Mouse (Mus musculus) kidney, postnatal 0 days (tissue): ENCODE measurements at regions not wholly inside any gene's neighbourhood (a gene's known extent, or its start where the extent isn't known, plus 50 kb on each side); places are given as distances from the start of the nearest gene placed in this dataset.
A peak's percentile ranks its signal among the peaks of the same experiment; 100 is the strongest.
"Not testable (repeated sequence)": the region's sequence is repeated elsewhere in the genome, so short reads cannot be mapped to it uniquely, and the experiment has no call there.

Experiments used
- ATAC-seq: fragments of 200-750 bp; cut with Nextera tagmentation; replicated peaks from 2 replicates; pipeline ENCODE4 v1.8.0; 2017; ENCODE audit warnings: low read depth, moderate number of reproducible peaks, moderate TSS enrichment, moderate library complexity; ENCODE audit not compliant: low FRiP score
- DNase-seq: peaks from one replicate; pipeline ENCODE4 v3.0.0-alpha.2; 2016; ENCODE audit warnings: low spot score
- H3K27ac ChIP-seq: fragments of 300-500 bp; sonication (generic); 2 replicates; pipeline ENCODE4 v1.5.1; 2014; ENCODE audit warnings: mild to moderate bottlenecking
- H3K27me3 ChIP-seq: fragments of 300-500 bp; sonication (generic); 2 replicates; pipeline ENCODE4 v1.6.1; 2014; ENCODE audit warnings: low read length, mixed read lengths; ENCODE audit not compliant: insufficient read depth
- H3K36me3 ChIP-seq: fragments of 300-500 bp; sonication (generic); 2 replicates; pipeline ENCODE4 v1.6.1; 2014; ENCODE audit warnings: low read length, mixed read lengths; ENCODE audit not compliant: insufficient read depth
- H3K4me1 ChIP-seq: fragments of 300-500 bp; sonication (generic); replicated peaks from 2 replicates; pipeline ENCODE4 v1.6.1; 2014; ENCODE audit warnings: antibody characterized with exemption, low read length, mixed read lengths; ENCODE audit not compliant: insufficient read depth
- H3K4me2 ChIP-seq: fragments of 300-500 bp; sonication (generic); 2 replicates; pipeline ENCODE4 v1.6.1; 2014; ENCODE audit warnings: mild to moderate bottlenecking, low read length, moderate library complexity, mixed read lengths
- H3K4me3 ChIP-seq: fragments of 300-500 bp; sonication (generic); replicated peaks from 2 replicates; pipeline ENCODE4 v1.5.1; 2014; ENCODE audit warnings: low read depth, low read length
- H3K9ac ChIP-seq: fragments of 300-500 bp; sonication (generic); 2 replicates; pipeline ENCODE4 v1.6.1; 2014; ENCODE audit warnings: low read depth, low read length
- H3K9me3 ChIP-seq: fragments of 300-500 bp; sonication (generic); replicated peaks from 2 replicates; pipeline ENCODE4 v1.6.1; 2016; ENCODE audit warnings: low read length, inconsistent platforms, mixed read lengths
- CTCF ChIP-seq: IDR thresholded peaks from 2 replicates; pipeline ENCODE4 v1.5.1; 2016; ENCODE audit warnings: antibody characterized with exemption, low read depth, mild to moderate bottlenecking, moderate library complexity
- WGBS: fragments of 180-500 bp; shearing (Covaris S2); extraction: QIAGEN DNeasy Blood & Tissue Kit; methylation state at CpG from one replicate; pipeline ENCODE4 v1.1.7; 2014; 5-methylcytosine and 5-hydroxymethylcytosine counted together

- ATAC-seq, H3K36me3 ChIP-seq, H3K4me2 ChIP-seq, H3K9ac ChIP-seq, H3K27me3 ChIP-seq, H3K4me1 ChIP-seq, H3K4me3 ChIP-seq, DNase-seq, H3K9me3 ChIP-seq, H3K27ac ChIP-seq: not testable (repeated sequence)
- 14% methylated on average over 1 of the region's 1 CpGs for WGBS
These were observed 790.7 kb downstream of the Prdm13 start for GRCm38 (mm10) chr4:20895081-20895480.

- no peak overlapping the region for H3K4me3 ChIP-seq
- H3K9me3 ChIP-seq, result no peaks in the 10 kb centered on the region
- ATAC-seq (no peak), DNase-seq (peak; percentile 44)
- no peaks in the 10 kb centered on the region; the same call in 1 of the 2 replicates for H3K27me3 ChIP-seq
- no peaks in the 10 kb centered on the region for H3K36me3 ChIP-seq
- WGBS, result 58% methylated on average over 1 of the region's 1 CpGs
- no peak overlapping the region for H3K9ac ChIP-seq
- no peak overlapping the region for H3K27ac ChIP-seq
- no peaks in the 10 kb centered on the region for H3K4me1 ChIP-seq
- H3K4me2 ChIP-seq, result no peak overlapping the region
- peak; percentile 59 for TF ChIP-seq CTCF
These were observed 791.9 kb downstream of the Prdm13 start for GRCm38 (mm10) chr4:20893872-20894271.

- Histone ChIP-seq H3K9me3 (no peaks in the 10 kb centered on the region), H3K27me3 (no peaks in the 10 kb centered on the region), H3K4me3 (no peak overlapping the region), H3K27ac (no peak overlapping the region), H3K36me3 (no peaks in the 10 kb centered on the region), H3K9ac (no peak overlapping the region), H3K4me1 (no peaks in the 10 kb centered on the region), H3K4me2 (no peak overlapping the region)
- no peak for ATAC-seq
- no peak for TF ChIP-seq CTCF
- DNase-seq, result no peak
- WGBS, result 94% methylated on average over 15 of the region's 15 CpGs
These were observed 824.9 kb downstream of the Prdm13 start for GRCm38 (mm10) chr4:20860696-20861428.

GRCm38 (mm10) chr4:20860066-20860465 lies 825.7 kb downstream of the Prdm13 start:
- DNase-seq, H3K9me3 ChIP-seq, H3K27me3 ChIP-seq, H3K9ac ChIP-seq, H3K4me2 ChIP-seq, ATAC-seq, H3K4me3 ChIP-seq, H3K36me3 ChIP-seq, H3K27ac ChIP-seq, H3K4me1 ChIP-seq: not testable (repeated sequence)
- 88% methylated on average over 8 of the region's 8 CpGs for WGBS

- Histone ChIP-seq H3K4me2 (no peak overlapping the region), H3K9me3 (no peaks in the 10 kb centered on the region), H3K27me3 (no peaks in the 10 kb centered on the region), H3K9ac (no peak overlapping the region), H3K4me1 (no peaks in the 10 kb centered on the region), H3K27ac (no peak overlapping the region), H3K36me3 (no peaks in the 10 kb centered on the region), H3K4me3 (no peak overlapping the region)
- ATAC-seq, result no peak
- no peak for TF ChIP-seq CTCF
- 61% methylated on average over 2 of the region's 2 CpGs for WGBS
- DNase-seq, result no peak
These were observed 837.3 kb downstream of the Prdm13 start for GRCm38 (mm10) chr4:20848424-20848823.

- no peak for TF ChIP-seq CTCF
These were observed 841.2 kb downstream of the Prdm13 start for GRCm38 (mm10) chr4:20844570-20844969.

More at GRCm38 (mm10) chr4:20844570-20844969, 841.2 kb downstream of the Prdm13 start:
- DNase-seq (peak; percentile 6), ATAC-seq (peak; percentile 49; the same call in 1 of the 2 replicates)
- Histone ChIP-seq H3K27me3 (no peaks in the 10 kb centered on the region), H3K9ac (no peak overlapping the region), H3K4me2 (no peak overlapping the region), H3K36me3 (no peaks in the 10 kb centered on the region), H3K4me1 (no peaks in the 10 kb centered on the region), H3K4me3 (no peak overlapping the region), H3K27ac (no peak overlapping the region), H3K9me3 (no peaks in the 10 kb centered on the region)
- WGBS, result 46% methylated on average over 3 of the region's 3 CpGs
